Mouse (Mus musculus) thymus, adult 2 months (tissue): ENCODE measurements around the gene Nek4.

ENCODE experiments used
- CTCF ChIP-seq: fragments of 200-500 bp; IDR thresholded peaks from 2 replicates; pipeline ENCODE4 v1.5.1; 2012; ENCODE audit warnings: mild to moderate bottlenecking, control low read depth, low read length, moderate library complexity, borderline replicate concordance; ENCODE audit not compliant: control insufficient read depth, poor library complexity, insufficient read depth; ENCODE audit errors: extremely low read depth
- POLR2A ChIP-seq: fragments of 200-500 bp; IDR thresholded peaks from 2 replicates; pipeline ENCODE4 v1.6.1; 2012; ENCODE audit warnings: mild to moderate bottlenecking, low read length, control low read depth, moderate library complexity; ENCODE audit not compliant: control insufficient read depth, poor library complexity, insufficient read depth; ENCODE audit errors: extremely low read depth

DNA sequence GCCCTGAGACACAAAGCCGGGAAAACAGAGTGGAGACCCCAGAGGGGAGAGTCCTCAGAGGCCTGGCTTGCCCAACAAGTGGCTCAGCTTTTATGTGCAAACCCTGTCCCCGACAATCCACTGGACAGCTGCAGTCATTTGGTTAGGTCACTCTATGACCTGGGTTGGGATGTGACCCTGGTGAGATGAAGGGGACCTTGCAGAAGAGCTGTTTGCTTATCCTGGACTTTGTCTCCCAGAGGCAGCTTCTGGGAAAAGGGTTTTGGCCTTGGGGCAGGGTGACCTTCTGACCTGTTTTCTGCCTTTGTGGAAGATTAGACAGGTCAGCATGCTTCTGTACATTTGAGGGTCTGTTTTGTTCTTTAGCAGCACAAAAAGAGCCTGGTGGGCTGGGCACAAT is 6.4 kb upstream of the Nek4 start:
- no peak for TF ChIP-seq CTCF
- TF ChIP-seq POLR2A, result no peak
